Mouse (Mus musculus) CH12.LX (cell line): ENCODE results near the gene Tbc1d9b. TPM values are rescaled to one million over a fixed set of nuclear protein-coding genes. Genes with fewer than 3 reads are reported as not detected.

ENCODE experiments used
- DNase-seq: peaks from one replicate; pipeline ENCODE4 v3.0.0-alpha.2; 2013; ENCODE audit errors: extremely low read depth
- H3K27ac ChIP-seq: 2 replicates; pipeline ENCODE4 v1.5.1; 2012; ENCODE audit warnings: low read depth, mild to moderate bottlenecking, control low read depth, moderate library complexity; ENCODE audit not compliant: insufficient read depth
- H3K27me3 ChIP-seq: replicated peaks from 2 replicates; pipeline ENCODE3; 2012; ENCODE audit warnings: inconsistent platforms
- H3K36me3 ChIP-seq, 2 experiments: replicated peaks in 1 of 2; 2 replicates each; pipeline versions ENCODE3 to v1.6.1; 2012; ENCODE audit warnings: inconsistent platforms in 1 of 2, low read length in 1 of 2, mild to moderate bottlenecking in 1 of 2, mixed read lengths in 1 of 2, moderate library complexity in 1 of 2; ENCODE audit not compliant: control insufficient read depth in 1 of 2, insufficient read depth in 1 of 2
- H3K4me1 ChIP-seq, 2 experiments: 2 replicates each; pipeline ENCODE4 v1.6.1; 2012; ENCODE audit warnings: inconsistent platforms in 1 of 2, moderate library complexity in 1 of 2; ENCODE audit not compliant: insufficient read depth in 2 of 2, control insufficient read depth in 1 of 2
- H3K4me2 ChIP-seq: 2 replicates; pipeline ENCODE4 v1.6.1; 2012; ENCODE audit warnings: low read depth, mild to moderate bottlenecking, control low read depth; ENCODE audit not compliant: poor library complexity, insufficient read depth, severe bottlenecking
- H3K4me3 ChIP-seq, 3 experiments: fragments of 150-350 bp in 1 of 3; sonication (generic) in 1 of 3; replicated peaks in 1 of 3; 2 replicates each; pipeline versions ENCODE3 to v1.5.1; 2011 to 2012; ENCODE audit warnings: low read depth in 2 of 3, low read length in 2 of 3, mild to moderate bottlenecking in 2 of 3, moderate library complexity in 2 of 3, control low read depth in 1 of 3, improper control_type of control experiment in 1 of 3, inconsistent platforms in 1 of 3, mixed read lengths in 1 of 3; ENCODE audit not compliant: poor library complexity in 1 of 3
- H3K79me2 ChIP-seq: replicated peaks from 2 replicates; pipeline ENCODE4 v1.6.1; 2012; ENCODE audit warnings: mild to moderate bottlenecking, moderate library complexity; ENCODE audit not compliant: control insufficient read depth, poor library complexity, insufficient read depth, severe bottlenecking; ENCODE audit errors: extremely low read depth
- H3K9ac ChIP-seq: 2 replicates; pipeline ENCODE4 v1.6.1; 2012; ENCODE audit warnings: low read depth, mild to moderate bottlenecking, control low read depth, moderate library complexity; ENCODE audit not compliant: insufficient read depth
- H3K9me3 ChIP-seq: replicated peaks from 2 replicates; pipeline ENCODE3; 2012; ENCODE audit warnings: low read length, inconsistent platforms, mixed read lengths
- BHLHE40 ChIP-seq: IDR thresholded peaks from 2 replicates; pipeline ENCODE4 v1.6.1; 2011; ENCODE audit warnings: mild to moderate bottlenecking, low read depth, low read length, improper control_type of control experiment
- CHD1 ChIP-seq: IDR thresholded peaks from 2 replicates; pipeline ENCODE4 v1.6.1; 2012; ENCODE audit warnings: low read depth, low read length, improper control_type of control experiment, inconsistent platforms
- E2F4 ChIP-seq: IDR thresholded peaks from 2 replicates; pipeline ENCODE4 v1.6.1; 2011; ENCODE audit warnings: low read depth, low read length, improper control_type of control experiment; ENCODE audit not compliant: insufficient replicate concordance
- ELF1 ChIP-seq: IDR thresholded peaks from 2 replicates; pipeline ENCODE4 v1.6.1; 2014; ENCODE audit warnings: low read depth, mild to moderate bottlenecking, inconsistent platforms, low read length, improper control_type of control experiment
- KAT2A ChIP-seq: IDR thresholded peaks from 2 replicates; pipeline ENCODE4 v1.6.1; 2012; ENCODE audit warnings: low read length, improper control_type of control experiment, inconsistent platforms; ENCODE audit not compliant: insufficient replicate concordance
- MXI1 ChIP-seq: IDR thresholded peaks from 2 replicates; pipeline ENCODE4 v1.6.1; 2011; ENCODE audit warnings: mild to moderate bottlenecking, low read depth, low read length, improper control_type of control experiment
- MYC ChIP-seq: IDR thresholded peaks from 2 replicates; pipeline ENCODE4 v1.6.1; 2011; ENCODE audit warnings: low read depth, mild to moderate bottlenecking, improper control_type of control experiment, low read length
- POLR2A ChIP-seq: IDR thresholded peaks from 2 replicates; pipeline ENCODE4 v1.6.1; 2011; ENCODE audit warnings: low read depth, mild to moderate bottlenecking, improper control_type of control experiment, low read length
- RAD21 ChIP-seq: IDR thresholded peaks from 2 replicates; pipeline ENCODE4 v1.6.1; 2011; ENCODE audit warnings: low read depth, mild to moderate bottlenecking, low read length, improper control_type of control experiment, moderate library complexity
- RCOR1 ChIP-seq: conservative IDR thresholded peaks from 2 replicates; pipeline ENCODE4 v1.6.1; 2012; ENCODE audit warnings: low read depth, mild to moderate bottlenecking, inconsistent platforms, low read length, improper control_type of control experiment
- SMC3 ChIP-seq: IDR thresholded peaks from 2 replicates; pipeline ENCODE4 v1.6.1; 2011; ENCODE audit warnings: low read depth, low read length, improper control_type of control experiment
- UBTF ChIP-seq: IDR thresholded peaks from 2 replicates; pipeline ENCODE4 v1.6.1; 2012; ENCODE audit warnings: low read depth, mild to moderate bottlenecking, inconsistent platforms, low read length, improper control_type of control experiment, moderate library complexity
- USF1 ChIP-seq: IDR thresholded peaks from 2 replicates; pipeline ENCODE4 v1.6.1; 2014; ENCODE audit warnings: low read depth, mild to moderate bottlenecking, inconsistent platforms, low read length, improper control_type of control experiment
- dilution Hi-C: fragments of 300-500 bp; cut with MboI; formaldehyde crosslinking; loops from 2 replicates; pipeline ENCODE4 v1.14.3; 2020; ENCODE audit warnings: low sequenced_read_pairs; ENCODE audit not compliant: extremely low pct_unique_long_range_greater_than_20kb, extremely low pct_ligation_motif_present
- in situ Hi-C: fragments of 300-500 bp; cut with MboI; formaldehyde crosslinking; loops from 3 replicates; pipeline ENCODE4 v1.14.3; 2019; ENCODE audit warnings: low sequenced_read_pairs, low pct_ligation_motif_present, low pct_unique_long_range_greater_than_20kb, mixed read lengths
- polyA plus RNA-seq: library from polyadenylated mRNA; unstranded; fragments of >175 nt; gene quantifications from 2 replicates; pipeline ENCODE4 v1.2.1, GENCODE M21; 2012; ENCODE audit warnings: low read depth; ENCODE audit not compliant: insufficient read length
- total RNA-seq, 2 experiments: library from RNA; depleted of rRNA; stranded (reverse); fragments of 300-350 nt in 1 of 2; fragments of >200 nt in 1 of 2; gene quantifications; 2 replicates each; pipeline ENCODE4 v1.2.3; 2012 to 2014

The Tbc1d9b gene
- total and polyA plus RNA-seq, 3 experiments: 14.1 to 28.6 (median 27.9) TPM

DNA sequence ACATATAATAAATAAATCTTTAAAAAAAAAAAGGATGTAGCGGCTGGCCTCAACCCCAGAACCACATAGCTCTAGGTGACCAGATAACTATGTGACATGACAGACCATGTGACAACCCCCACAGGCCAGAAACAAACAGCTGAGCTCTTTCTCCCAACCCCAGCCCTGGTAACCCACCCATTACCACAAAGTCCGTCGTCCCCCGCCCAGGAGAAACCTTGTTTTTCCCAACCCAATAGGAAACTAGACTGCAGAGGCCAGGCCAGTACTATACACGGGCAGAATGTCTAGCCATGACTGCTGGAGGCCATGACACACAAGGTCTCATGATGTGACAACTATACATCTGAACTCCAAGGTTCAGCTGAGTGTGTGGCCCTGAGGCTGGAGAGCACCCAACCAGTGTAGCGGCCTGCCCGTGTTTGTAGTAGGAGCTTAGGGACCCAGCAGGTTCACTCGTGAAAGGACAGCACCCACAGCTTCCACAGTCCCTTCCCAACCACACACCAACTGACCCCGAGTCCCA, 72.2 kb downstream of the Tbc1d9b start:
- no peaks in the 10 kb centered on the region for H3K9me3 ChIP-seq
- in situ Hi-C loops (no loop called here), dilution Hi-C loops (no loop called here)
- peaks cover 46% of the 10 kb centered on the region for H3K79me2 ChIP-seq
- H3K4me2 ChIP-seq: no peak overlapping the region
- H3K4me1 ChIP-seq: peaks cover 16 to 33% of the 10 kb centered on the region in 2 experiments
- H3K27ac ChIP-seq: no peak overlapping the region
- no peak overlapping the region for H3K4me3 ChIP-seq
- TF ChIP-seq KAT2A (no peak), E2F4 (no peak), USF1 (no peak), POLR2A (peak; percentile 26; the same call in 1 of the 2 replicates)
- peaks cover 93 to 95% of the 10 kb centered on the region in 2 experiments for H3K36me3 ChIP-seq
- no peaks in the 10 kb centered on the region for H3K27me3 ChIP-seq
- DNase-seq: no peak
- H3K9ac ChIP-seq: no peak overlapping the region

GRCm38 (mm10) chr11:50205434-50205833, 74.2 kb downstream of the Tbc1d9b start:
- TF ChIP-seq BHLHE40 (no peak), RCOR1 (no peak), SMC3 (no peak), UBTF (no peak), POLR2A (0 out of 2 replicates have a peak, but pooled peaks have one; percentile 14), MXI1 (no peak), CHD1 (no peak)
- no peak overlapping the region for H3K4me2 ChIP-seq
- DNase-seq: no peak
- H3K36me3 ChIP-seq: peaks cover 80 to 84% of the 10 kb centered on the region in 2 experiments
- no peaks in the 10 kb centered on the region for H3K9me3 ChIP-seq
- dilution Hi-C loops: no loop called here
- H3K9ac ChIP-seq: no peak overlapping the region
- H3K27me3 ChIP-seq: no peaks in the 10 kb centered on the region
- no peak overlapping the region for H3K27ac ChIP-seq
- H3K79me2 ChIP-seq: peaks cover 65% of the 10 kb centered on the region
- H3K4me3 ChIP-seq: no peak overlapping the region
- in situ Hi-C loops: no loop called here
- H3K4me1 ChIP-seq: peaks cover 16 to 41% of the 10 kb centered on the region in 2 experiments

DNA sequence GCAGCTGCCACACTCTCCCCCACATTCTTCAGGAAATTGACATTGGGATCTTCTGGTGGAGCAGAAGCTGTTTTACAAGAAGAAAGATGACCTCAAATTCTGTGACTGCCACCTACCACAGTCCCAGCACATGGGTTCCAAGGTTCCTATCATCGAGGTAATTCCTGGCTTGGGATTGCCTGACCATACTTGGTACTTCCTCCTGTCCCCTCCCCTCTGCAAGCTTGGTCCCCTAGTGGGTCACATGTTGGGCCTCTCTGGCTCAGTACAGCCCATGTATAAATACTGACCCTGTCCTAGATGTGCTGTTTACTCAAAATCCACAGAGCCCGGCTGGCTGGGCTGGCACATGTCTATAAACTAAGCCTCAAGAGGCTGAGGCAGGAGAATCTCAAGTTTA, 74.8 kb downstream of the Tbc1d9b start:
- peak overlapping the region; percentile 9; the same call in 1 of the 2 replicates for H3K4me2 ChIP-seq
- no peak for DNase-seq
- peaks cover 16 to 41% of the 10 kb centered on the region in 2 experiments for H3K4me1 ChIP-seq
- H3K4me3 ChIP-seq: no peak overlapping the region
- no peak overlapping the region for H3K27ac ChIP-seq
- no peak for TF ChIP-seq ELF1
- no peak; the same call in 1 of the 2 replicates for TF ChIP-seq POLR2A
- no peak for TF ChIP-seq RAD21
- no peak for TF ChIP-seq MYC
- peaks cover 66% of the 10 kb centered on the region for H3K79me2 ChIP-seq
- H3K36me3 ChIP-seq: peaks cover 74 to 78% of the 10 kb centered on the region in 2 experiments
- dilution Hi-C loops (no loop called here), in situ Hi-C loops (no loop called here)
- H3K9me3 ChIP-seq: no peaks in the 10 kb centered on the region
- H3K9ac ChIP-seq: no peak overlapping the region
- H3K27me3 ChIP-seq: no peaks in the 10 kb centered on the region
